Mouse (Mus musculus) liver, adult 2 months (tissue): ENCODE data around the gene Kcnj11.

Experiments
- CTCF ChIP-seq: fragments of 200-500 bp; IDR thresholded peaks from 2 replicates; pipeline ENCODE4 v1.5.1; 2011; ENCODE audit warnings: low read depth, low read length, control low read depth
- POLR2A ChIP-seq: fragments of 200-500 bp; IDR thresholded peaks from 2 replicates; pipeline ENCODE4 v1.6.1; 2011; ENCODE audit warnings: low read length, control low read depth; ENCODE audit not compliant: insufficient read depth; ENCODE audit errors: extremely low read depth

- TF ChIP-seq CTCF (no peak), POLR2A (no peak)
These were observed 12.3 kb downstream of the Kcnj11 start for GRCm38 (mm10) chr7:46088241-46088640.
